Mouse (Mus musculus) small intestine, adult 2 months (tissue): ENCODE data around the gene Rrp7a. TPM values are rescaled to one million over a fixed set of nuclear protein-coding genes. Genes with fewer than 3 reads are reported as not detected.

Experiments used
- H3K27ac ChIP-seq: fragments of 200-500 bp; 2 replicates; pipeline ENCODE4 v1.5.1; 2012; ENCODE audit warnings: low read depth, low read length, control low read depth, inconsistent platforms; ENCODE audit not compliant: insufficient read depth
- H3K27me3 ChIP-seq: fragments of 200-500 bp; 2 replicates; pipeline ENCODE4 v1.6.1; 2012; ENCODE audit warnings: mild to moderate bottlenecking, moderate library complexity, low read length, inconsistent platforms; ENCODE audit not compliant: control insufficient read depth, insufficient read depth
- H3K36me3 ChIP-seq: fragments of 200-500 bp; 2 replicates; pipeline ENCODE4 v1.6.1; 2012; ENCODE audit warnings: mild to moderate bottlenecking, low read length, control low read depth, inconsistent platforms; ENCODE audit not compliant: control insufficient read depth, insufficient read depth
- H3K4me1 ChIP-seq: fragments of 200-500 bp; 2 replicates; pipeline ENCODE4 v1.6.1; 2012; ENCODE audit warnings: low read length, inconsistent platforms, mixed read lengths; ENCODE audit not compliant: control insufficient read depth, insufficient read depth, insufficient read length
- H3K4me3 ChIP-seq: fragments of 200-500 bp; 2 replicates; pipeline ENCODE4 v1.5.1; 2012; ENCODE audit warnings: low read depth, mild to moderate bottlenecking, control low read depth, inconsistent platforms, low read length, moderate library complexity
- CTCF ChIP-seq: fragments of 200-500 bp; IDR thresholded peaks from 2 replicates; pipeline ENCODE4 v1.5.1; 2012; ENCODE audit warnings: low read depth, mild to moderate bottlenecking, control low read depth, inconsistent platforms, low read length, moderate library complexity, mixed read lengths; ENCODE audit not compliant: insufficient replicate concordance, insufficient read length; ENCODE audit errors: extremely low read depth
- POLR2A ChIP-seq: fragments of 200-500 bp; IDR thresholded peaks from 2 replicates; pipeline ENCODE4 v1.6.1; 2012; ENCODE audit warnings: low read depth, mild to moderate bottlenecking, control low read depth, inconsistent platforms, low read length, moderate library complexity
- WGBS: fragments of 180-500 bp; shearing (Covaris S2); methylation state at CpG from one replicate; pipeline ENCODE4 v1.1.7; 2018; 5-methylcytosine and 5-hydroxymethylcytosine counted together
- polyA plus RNA-seq: library from polyadenylated mRNA; depleted of rRNA; stranded (reverse); fragments of >200 nt; gene quantifications from 2 replicates; pipeline ENCODE4 v1.2.3, GENCODE M21; 2012

Gene Rrp7a
- polyA plus RNA-seq, 1 experiment = 72.4 TPM

- TF ChIP-seq POLR2A (no peak), CTCF (no peak)
- 97% methylated on average over 4 of the region's 4 CpGs for WGBS
These were observed 39.4 kb upstream of the Rrp7a start for GRCm38 (mm10) chr15:83162001-83162400.

GRCm38 (mm10) chr15:83161062-83161748 lies 38.6 kb upstream of the Rrp7a start:
- Histone ChIP-seq H3K36me3 (peaks cover 70% of the 10 kb centered on the region), H3K4me3 (no peak overlapping the region), H3K4me1 (peaks cover 21% of the 10 kb centered on the region), H3K27me3 (no peaks in the 10 kb centered on the region), H3K27ac (no peak overlapping the region)
- WGBS = 83% methylated on average over 10 of the region's 10 CpGs
- no peak for TF ChIP-seq CTCF
- no peak for TF ChIP-seq POLR2A

More at GRCm38 (mm10) chr15:83162001-83162400, 39.4 kb upstream of the Rrp7a start:
- peaks cover 29% of the 10 kb centered on the region for H3K4me1 ChIP-seq
- peaks cover 65% of the 10 kb centered on the region for H3K36me3 ChIP-seq
- no peaks in the 10 kb centered on the region for H3K27me3 ChIP-seq
- H3K4me3 ChIP-seq = no peak overlapping the region
- H3K27ac ChIP-seq = no peak overlapping the region; the same call in 1 of the 2 replicates

- no peak overlapping the region for H3K27ac ChIP-seq
These were observed 38.0 kb upstream of the Rrp7a start for GRCm38 (mm10) chr15:83160561-83160960.

GRCm38 (mm10) chr15:83159823-83160222 lies 37.2 kb upstream of the Rrp7a start:
- 93% methylated on average over 9 of the region's 9 CpGs for WGBS
- no peaks in the 10 kb centered on the region for H3K27me3 ChIP-seq
- TF ChIP-seq CTCF = no peak
- no peak for TF ChIP-seq POLR2A
- H3K4me1 ChIP-seq = peaks cover 13% of the 10 kb centered on the region
- H3K4me3 ChIP-seq = no peak overlapping the region
- H3K27ac ChIP-seq = no peak overlapping the region
- peaks cover 71% of the 10 kb centered on the region for H3K36me3 ChIP-seq

More at GRCm38 (mm10) chr15:83160561-83160960, 38.0 kb upstream of the Rrp7a start:
- no peak for TF ChIP-seq CTCF
- no peak for TF ChIP-seq POLR2A
- Histone ChIP-seq H3K36me3 (peaks cover 68% of the 10 kb centered on the region), H3K4me1 (peaks cover 16% of the 10 kb centered on the region), H3K27me3 (no peaks in the 10 kb centered on the region), H3K4me3 (no peak overlapping the region)
- 92% methylated on average over 4 of the region's 4 CpGs for WGBS

- Histone ChIP-seq H3K4me1 (peaks cover 9% of the 10 kb centered on the region), H3K27ac (no peak overlapping the region), H3K36me3 (peaks cover 75% of the 10 kb centered on the region), H3K4me3 (no peak overlapping the region), H3K27me3 (no peaks in the 10 kb centered on the region)
- TF ChIP-seq CTCF (no peak), POLR2A (no peak)
- WGBS = 88% methylated on average over 7 of the region's 7 CpGs
These were observed 36.1 kb upstream of the Rrp7a start for GRCm38 (mm10) chr15:83158587-83159160.

- 97% methylated on average over 6 of the region's 6 CpGs for WGBS
- Histone ChIP-seq H3K27ac (no peak overlapping the region), H3K4me3 (no peak overlapping the region), H3K36me3 (peaks cover 75% of the 10 kb centered on the region), H3K27me3 (no peaks in the 10 kb centered on the region), H3K4me1 (peaks cover 7% of the 10 kb centered on the region)
- TF ChIP-seq POLR2A = no peak
- TF ChIP-seq CTCF = no peak
These were observed 35.1 kb upstream of the Rrp7a start for GRCm38 (mm10) chr15:83157667-83158064.

- H3K27me3 ChIP-seq = no peaks in the 10 kb centered on the region
- TF ChIP-seq CTCF = peak; percentile 76
- 0 out of 2 replicates have a peak, but pooled peaks have one; percentile 19 for TF ChIP-seq POLR2A
- peaks cover 2% of the 10 kb centered on the region for H3K4me1 ChIP-seq
- no peak overlapping the region for H3K4me3 ChIP-seq
- peaks cover 69% of the 10 kb centered on the region for H3K36me3 ChIP-seq
- WGBS = 74% methylated on average over 11 of the region's 11 CpGs
- H3K27ac ChIP-seq = no peak overlapping the region
These were observed 34.5 kb upstream of the Rrp7a start for GRCm38 (mm10) chr15:83156929-83157666.
